In the genomic region with DNA sequence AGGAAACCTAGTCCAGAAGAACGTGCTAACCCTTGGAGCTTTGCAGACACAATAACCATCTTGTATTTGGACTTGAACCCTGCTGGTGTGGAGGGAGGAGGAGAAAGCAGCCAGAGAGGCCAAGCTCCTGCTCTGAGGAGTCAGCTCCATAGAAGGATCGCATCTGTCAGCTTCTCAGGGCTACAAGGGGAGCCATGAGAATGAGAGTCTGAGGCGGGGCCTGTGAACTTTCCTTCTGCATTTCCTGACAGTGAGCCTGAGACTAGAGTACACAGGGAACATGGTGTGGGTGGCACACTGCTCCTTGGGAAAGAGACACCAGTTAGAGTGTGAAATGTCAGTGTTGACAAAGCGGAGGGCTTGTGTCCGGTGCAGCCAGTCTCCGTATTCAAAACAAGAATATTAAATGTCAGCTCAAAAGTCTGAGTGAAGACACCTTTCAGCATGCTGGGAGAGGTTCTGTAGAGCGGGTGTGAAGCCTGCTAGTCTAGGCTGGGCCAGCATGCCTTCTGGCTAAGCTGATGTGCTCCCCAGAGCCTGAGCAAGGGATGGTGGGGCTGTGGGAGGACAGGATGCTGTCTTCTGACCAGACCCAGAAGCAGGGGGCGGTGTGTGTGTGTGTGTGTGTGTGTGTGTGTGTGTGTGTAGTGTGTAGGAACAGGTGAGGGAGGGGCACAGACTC, we compare ENCODE assay signal across 7 mouse cellular contexts.
DNase-seq lines count a peak whose midpoint lies in the region; ATAC-seq lines count a peak whose summit lies in the region.
"Not testable (repeated sequence)": the region's sequence is repeated elsewhere in the genome, so short reads cannot be mapped to it uniquely, and the experiment has no call there.

No protein-coding gene starts in this region.

- H3K4me1 ChIP-seq in kidney, embryonic 15.5 days: peaks cover 32% of the 10 kb centered on the region
- H3K4me1 ChIP-seq in stomach, embryonic 15.5 days: not testable (repeated sequence)

- H3K9me3 ChIP-seq in kidney, embryonic 15.5 days (replicated peaks); stomach, embryonic 15.5 days: not testable (repeated sequence)

- WGBS in kidney, embryonic 15.5 days: 41% methylated on average over 8 of the region's 8 CpGs
- WGBS in stomach, embryonic 15.5 days: 38% methylated on average over 8 of the region's 8 CpGs

- not testable (repeated sequence) for H3K4me2 ChIP-seq in kidney, embryonic 15.5 days; stomach, embryonic 15.5 days

- not testable (repeated sequence) for H3K27me3 ChIP-seq in kidney, embryonic 15.5 days; stomach, embryonic 15.5 days (replicated peaks)

- not testable (repeated sequence) for H3K9ac ChIP-seq in kidney, embryonic 15.5 days; stomach, embryonic 15.5 days

- intact Hi-C loops in heart, postnatal 10 days (cut with DNase I): not testable (repeated sequence)

- not testable (repeated sequence) for H3K4me3 ChIP-seq in kidney, embryonic 15.5 days (replicated peaks); stomach, embryonic 15.5 days (replicated peaks)

- not testable (repeated sequence) for H3K36me3 ChIP-seq in kidney, embryonic 15.5 days; stomach, embryonic 15.5 days

- H3K27ac ChIP-seq in kidney, embryonic 15.5 days: not testable (repeated sequence)
- 0 out of 2 replicates have a peak overlapping the region, but pooled peaks have one; percentile 31 for H3K27ac ChIP-seq in stomach, embryonic 15.5 days

- DNase-seq in heart, postnatal 10 days: peak; percentile 24 to 35
- peak; percentile 57 to 68 for DNase-seq in kidney, postnatal 4 days
- DNase-seq in left cerebral cortex, adult 18-20 months (ENCODE audit: low spot score in 2 of 2): peak; percentile 28 to 36
- peak; percentile 6 for DNase-seq in ovary, adult 18-20 months (ENCODE audit: low spot score)

- ATAC-seq in frontal cortex, adult (ENCODE audit: low TSS enrichment): peak; percentile 60; the same call in 1 of the 2 replicates
- peak; percentile 40; the same call in 1 of the 2 replicates for ATAC-seq in kidney, embryonic 15.5 days (replicated peaks; ENCODE audit: low FRiP score)
- ATAC-seq in stomach, embryonic 15.5 days (ENCODE audit: insufficient read depth, low FRiP score, low read depth): peak; percentile 25; the same call in 1 of the 2 replicates

Comparison
In these comparisons a context has a peak if more than half of its experiments do, and no peak if none do; other contexts are left out.
1. DNase-seq: peak in every context shown above with its lines; median percentile 62 in kidney, postnatal 4 days; 32 in left cerebral cortex, adult 18-20 months; 30 in heart, postnatal 10 days; 6 in ovary, adult 18-20 months.